Mouse (Mus musculus): ENCODE measurements around the gene Ap1s1.

Gene Ap1s1

GRCm38 (mm10) chr5:137065454-137065853, 19.5 kb upstream of the Ap1s1 start:
- DNase-seq (ENCODE audit: low spot score in 2 of 2), result no peak

DNA sequence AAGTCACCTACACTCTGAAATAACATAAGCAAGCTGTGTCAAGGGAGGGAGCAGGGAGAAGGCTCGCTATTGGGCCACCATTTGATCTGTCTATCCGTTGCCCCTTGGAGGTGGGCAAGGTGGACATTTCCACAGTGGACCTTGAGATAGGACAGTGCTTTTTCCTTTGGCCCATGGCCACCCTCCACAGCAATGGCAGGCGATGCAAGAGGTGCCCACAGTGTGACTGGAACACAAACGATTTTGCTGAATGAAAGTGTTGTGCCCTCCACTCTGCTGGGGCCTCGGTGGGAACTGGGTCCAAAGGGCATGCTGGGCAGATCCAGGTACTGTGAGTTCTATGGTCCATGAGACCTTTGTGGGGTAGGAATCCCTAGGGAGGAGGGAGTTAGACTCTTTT, 16.7 kb upstream of the Ap1s1 start:
- DNase-seq (ENCODE audit: low spot score in 2 of 2), result no peak

DNA sequence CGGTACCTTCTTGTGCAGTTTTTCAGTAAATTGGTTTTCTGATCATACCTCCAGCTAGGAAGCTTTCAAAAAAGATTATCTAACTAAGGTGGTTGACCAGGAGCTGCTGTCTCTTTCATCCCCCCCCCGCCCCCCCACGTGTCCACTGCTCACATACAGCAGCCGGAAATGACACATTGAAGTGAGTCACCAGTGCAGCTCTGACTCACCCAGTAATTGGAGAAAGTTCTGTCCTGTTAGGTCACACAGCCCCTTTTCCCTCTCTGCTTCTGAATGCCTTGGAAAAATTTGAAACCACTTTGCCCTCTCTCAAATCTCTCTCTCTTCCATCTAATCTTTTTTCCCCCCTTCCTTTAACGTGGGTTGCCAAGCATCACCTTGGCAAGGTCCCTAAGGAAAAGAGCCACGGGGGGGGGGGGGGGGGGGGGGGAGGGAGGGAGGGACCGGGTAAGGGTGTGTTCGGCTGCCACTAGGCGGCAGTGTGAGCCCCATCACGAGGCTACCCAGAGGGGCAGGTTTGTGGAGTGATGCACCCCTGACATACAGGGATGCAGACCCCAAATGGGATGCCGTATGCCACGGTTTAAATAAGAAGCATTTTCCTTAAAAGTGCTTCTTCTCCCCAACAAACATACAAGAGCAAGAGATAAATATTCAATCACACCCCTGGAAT, 16.0 kb upstream of the Ap1s1 start:
- no peak for DNase-seq (ENCODE audit: low spot score in 2 of 2)

GRCm38 (mm10) chr5:137054873-137055272, 8.9 kb upstream of the Ap1s1 start:
- no peak for DNase-seq (ENCODE audit: low spot score in 2 of 2)

- no peak for DNase-seq (ENCODE audit: low spot score in 2 of 2)
Measured at GRCm38 (mm10) chr5:137054299-137054698, 8.4 kb upstream of the Ap1s1 start.

DNA sequence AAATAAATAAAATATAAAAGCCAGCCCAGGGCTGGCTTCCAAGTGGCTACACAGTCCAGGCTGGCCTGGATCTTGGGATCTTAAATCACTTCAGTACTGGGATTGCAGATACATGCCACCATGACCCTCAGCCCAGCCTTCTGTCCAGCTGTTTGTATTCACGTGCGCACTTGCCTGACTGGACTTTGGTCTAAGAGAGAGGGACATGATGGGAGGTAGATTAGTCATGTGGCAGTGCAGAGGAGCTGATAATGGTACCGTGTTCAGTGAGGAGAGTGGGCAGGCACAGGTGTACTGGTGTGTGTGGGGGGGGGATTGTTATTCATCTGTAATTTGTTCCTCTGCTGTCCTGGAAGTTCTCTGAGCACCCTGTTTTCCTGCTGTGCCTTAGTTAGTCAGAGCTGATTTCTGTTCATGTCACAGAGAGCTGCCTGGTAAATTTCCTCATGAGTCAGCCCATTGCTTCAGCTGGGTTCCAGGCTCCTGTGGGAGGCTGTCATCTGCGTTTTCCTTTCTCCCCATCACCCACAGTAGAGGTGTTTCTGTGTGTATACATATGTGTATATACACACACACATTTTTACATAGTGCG, 6.1 kb upstream of the Ap1s1 start:
- DNase-seq (ENCODE audit: low spot score in 2 of 2), result no peak

DNA sequence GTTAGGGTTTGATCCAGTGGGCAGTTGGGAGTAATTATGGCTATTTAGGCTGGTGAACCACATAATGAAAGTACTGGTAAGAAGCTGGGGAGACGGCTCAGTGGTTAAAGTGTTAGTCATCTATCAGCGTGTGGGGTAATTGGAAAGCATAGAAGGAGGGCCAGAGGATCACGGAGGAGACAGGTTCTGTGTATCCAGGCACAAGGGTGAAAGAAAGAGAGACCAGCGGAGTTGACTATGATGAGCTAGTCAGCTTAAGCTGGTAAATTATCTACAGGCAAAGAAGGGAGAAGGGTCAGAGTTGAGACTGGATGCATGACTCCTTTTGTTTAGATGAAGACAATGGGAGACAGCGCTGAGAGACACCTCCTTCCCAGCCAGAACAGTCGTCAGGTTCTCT, 5.2 kb upstream of the Ap1s1 start:
- no peak for DNase-seq (ENCODE audit: low spot score in 2 of 2)

DNA sequence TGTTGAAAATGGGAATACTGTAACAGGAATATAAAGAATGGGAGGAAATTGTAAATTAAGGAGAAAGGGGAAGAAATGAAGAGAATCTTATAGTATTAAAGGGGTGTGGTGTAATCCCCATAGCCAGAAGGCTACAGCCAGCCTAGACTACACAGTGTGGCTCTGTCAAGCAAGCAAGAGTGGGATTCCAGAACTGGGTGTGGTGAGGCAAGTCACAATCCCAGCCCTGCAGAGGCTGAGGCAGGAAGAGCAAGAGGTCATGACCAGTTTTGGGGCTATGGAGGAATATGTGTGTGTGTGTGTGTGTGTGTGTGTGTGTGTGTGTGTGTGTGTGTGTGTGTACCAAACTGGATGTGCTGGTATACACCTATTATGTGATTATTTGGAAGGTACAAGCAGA, 1.1 kb upstream of the Ap1s1 start:
- DNase-seq (ENCODE audit: low spot score in 2 of 2), result no peak

DNA sequence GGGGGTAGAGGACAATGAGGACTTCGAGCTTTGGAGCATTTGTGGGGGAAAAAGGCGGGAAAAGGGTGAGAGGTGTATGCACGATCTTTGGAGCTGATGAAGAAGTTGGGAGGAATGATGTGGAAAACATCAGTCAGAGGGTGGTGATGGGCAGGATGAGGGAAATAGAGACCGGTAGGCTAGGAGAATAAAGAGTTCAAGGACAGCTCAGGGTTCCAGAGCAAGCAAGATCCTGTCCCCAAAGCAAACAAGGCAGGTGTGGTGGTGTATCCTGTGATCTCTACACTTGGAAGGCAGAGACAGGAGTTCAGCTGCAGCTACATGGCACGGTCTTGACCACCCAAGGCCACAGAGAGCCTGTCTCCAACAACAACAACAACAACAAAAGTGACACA, 386 bp upstream of the Ap1s1 start:
- no peak for DNase-seq (ENCODE audit: low spot score in 2 of 2)

DNA sequence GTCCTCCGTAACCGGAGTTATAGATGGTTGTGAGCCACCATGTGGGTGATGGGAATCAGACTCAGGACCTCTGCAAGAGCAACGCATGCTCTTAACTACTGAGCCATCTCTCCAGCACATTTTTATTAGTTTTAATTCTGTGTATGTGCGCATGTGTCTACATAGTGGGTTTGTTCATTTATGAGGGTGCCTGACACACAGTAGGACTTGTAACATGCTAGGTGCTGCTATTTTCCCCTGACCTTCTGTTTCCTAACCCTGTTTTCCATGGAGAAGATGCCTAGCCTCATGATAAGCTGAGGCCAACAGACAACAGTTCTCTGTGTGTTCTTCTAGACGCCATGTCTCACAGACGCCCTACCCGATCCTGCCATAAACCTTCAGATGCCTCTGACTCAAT, 1.9 kb downstream of the Ap1s1 start:
- no peak for DNase-seq (ENCODE audit: low spot score in 2 of 2)

- no peak for DNase-seq (ENCODE audit: low spot score in 2 of 2)
Measured at GRCm38 (mm10) chr5:137041442-137041841, 4.5 kb downstream of the Ap1s1 start.

DNA sequence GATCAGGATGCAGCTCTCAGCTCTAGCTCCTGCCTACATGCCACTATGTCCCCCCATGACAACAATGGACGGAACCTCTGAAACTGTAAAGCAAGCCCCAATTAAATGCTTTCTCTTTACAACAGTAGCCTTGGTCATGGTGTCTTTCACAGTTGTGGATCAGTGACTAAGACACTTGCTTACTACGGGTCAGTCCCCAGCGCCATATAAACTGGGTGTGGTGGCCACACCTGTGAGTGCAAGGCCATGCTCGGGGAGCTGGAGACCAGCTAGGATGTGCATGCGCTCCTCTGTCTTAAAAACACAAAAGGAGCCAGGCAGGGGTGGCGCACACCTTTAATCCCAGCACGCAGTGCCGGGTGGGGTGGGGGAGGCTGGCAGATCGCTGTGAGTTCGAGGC, 6.5 kb downstream of the Ap1s1 start:
- DNase-seq (ENCODE audit: low spot score in 2 of 2), result no peak

- no peak for DNase-seq (ENCODE audit: low spot score in 2 of 2)
Measured at GRCm38 (mm10) chr5:137036211-137036610, 9.7 kb downstream of the Ap1s1 start.

- peak; percentile 83 to 92 for DNase-seq (ENCODE audit: low spot score in 2 of 2)
Measured at GRCm38 (mm10) chr5:137032641-137033074, 13.3 kb downstream of the Ap1s1 start.

DNA sequence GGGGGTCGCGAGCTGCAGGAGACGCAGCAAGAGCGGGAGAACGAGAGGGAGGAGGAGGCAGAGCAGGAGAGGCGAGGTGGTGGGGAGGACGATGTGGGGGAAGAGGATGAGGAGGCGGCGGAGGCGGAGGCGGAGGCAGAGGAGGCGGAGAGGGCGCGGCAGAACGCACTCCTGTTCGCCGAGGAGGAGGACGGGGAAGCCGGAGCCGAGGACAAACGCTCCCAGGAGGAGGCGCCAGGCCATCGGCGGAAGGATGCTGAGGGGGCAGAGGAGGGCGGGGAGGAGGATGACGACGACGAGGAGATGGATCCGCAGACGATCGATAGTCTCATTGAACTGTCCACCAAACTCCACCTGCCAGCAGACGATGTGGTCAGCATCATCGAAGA, 13.9 kb downstream of the Ap1s1 start:
- DNase-seq (ENCODE audit: low spot score in 2 of 2), result no peak

DNA sequence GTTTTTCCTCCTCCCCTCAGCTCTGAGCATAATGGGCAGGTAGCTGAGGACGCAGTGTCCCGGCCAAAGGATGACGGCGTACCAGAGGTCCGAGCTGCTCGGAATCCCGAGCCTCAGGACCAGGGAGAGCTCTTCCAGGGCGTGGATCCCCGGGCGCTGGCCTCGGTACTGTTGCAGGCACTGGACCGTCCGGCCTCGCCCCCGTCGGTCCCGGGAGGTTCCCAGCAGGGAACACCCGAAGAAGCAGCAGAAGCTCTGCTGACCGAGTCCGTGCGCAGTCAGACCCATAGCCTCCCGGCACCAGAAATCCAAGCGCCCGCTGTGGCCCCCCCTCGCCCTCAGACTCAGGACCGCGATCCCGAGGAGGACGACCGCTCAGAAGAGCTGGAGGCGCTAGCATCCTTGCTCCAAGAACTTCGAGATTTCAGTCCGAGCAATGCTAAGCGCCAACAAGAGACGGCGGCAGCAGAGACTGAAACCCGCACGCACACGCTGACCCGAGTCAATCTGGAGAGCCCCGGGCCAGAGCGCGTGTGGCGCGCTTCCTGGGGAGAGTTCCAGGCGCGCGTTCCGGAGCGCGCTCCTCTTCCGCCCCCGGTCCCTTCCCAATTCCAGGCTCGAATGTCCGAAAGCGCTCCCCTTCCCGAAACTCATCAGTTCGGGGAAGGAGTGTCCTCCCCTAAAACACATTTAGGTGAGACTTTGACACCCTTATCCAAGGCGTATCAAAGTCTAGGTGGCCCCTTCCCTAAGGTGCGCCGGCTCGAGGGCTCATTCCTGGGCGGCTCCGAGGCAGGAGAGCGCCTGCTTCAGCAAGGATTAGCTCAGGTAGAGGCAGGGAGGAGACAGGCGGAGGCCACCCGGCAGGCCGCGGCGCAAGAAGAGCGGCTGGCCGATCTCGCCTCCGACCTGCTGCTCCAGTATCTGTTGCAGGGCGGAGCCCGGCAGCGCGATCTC, 14.6 kb downstream of the Ap1s1 start:
- DNase-seq (ENCODE audit: low spot score in 2 of 2), result peak in 1 of 2 experiments; percentile 44

DNA sequence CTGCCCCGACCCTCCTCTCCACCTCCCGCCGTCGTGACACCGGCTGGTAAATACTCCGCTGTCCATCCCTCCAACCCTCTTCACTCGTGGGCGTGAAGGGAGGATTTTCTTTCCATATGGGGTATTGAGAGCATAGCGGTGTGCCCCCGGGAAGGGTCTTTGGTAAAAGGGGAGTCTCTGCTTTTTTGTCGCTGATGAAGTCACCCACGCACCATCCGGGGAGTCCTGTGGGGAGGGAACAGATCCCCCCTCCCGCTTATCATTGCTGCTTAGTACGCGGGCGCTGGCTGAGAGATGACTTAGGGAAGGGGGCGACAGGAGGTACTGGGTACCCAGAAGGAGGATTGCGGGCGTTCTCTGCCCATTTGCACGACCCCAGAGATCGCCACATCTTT, 15.5 kb downstream of the Ap1s1 start:
- DNase-seq (ENCODE audit: low spot score in 2 of 2), result no peak

DNA sequence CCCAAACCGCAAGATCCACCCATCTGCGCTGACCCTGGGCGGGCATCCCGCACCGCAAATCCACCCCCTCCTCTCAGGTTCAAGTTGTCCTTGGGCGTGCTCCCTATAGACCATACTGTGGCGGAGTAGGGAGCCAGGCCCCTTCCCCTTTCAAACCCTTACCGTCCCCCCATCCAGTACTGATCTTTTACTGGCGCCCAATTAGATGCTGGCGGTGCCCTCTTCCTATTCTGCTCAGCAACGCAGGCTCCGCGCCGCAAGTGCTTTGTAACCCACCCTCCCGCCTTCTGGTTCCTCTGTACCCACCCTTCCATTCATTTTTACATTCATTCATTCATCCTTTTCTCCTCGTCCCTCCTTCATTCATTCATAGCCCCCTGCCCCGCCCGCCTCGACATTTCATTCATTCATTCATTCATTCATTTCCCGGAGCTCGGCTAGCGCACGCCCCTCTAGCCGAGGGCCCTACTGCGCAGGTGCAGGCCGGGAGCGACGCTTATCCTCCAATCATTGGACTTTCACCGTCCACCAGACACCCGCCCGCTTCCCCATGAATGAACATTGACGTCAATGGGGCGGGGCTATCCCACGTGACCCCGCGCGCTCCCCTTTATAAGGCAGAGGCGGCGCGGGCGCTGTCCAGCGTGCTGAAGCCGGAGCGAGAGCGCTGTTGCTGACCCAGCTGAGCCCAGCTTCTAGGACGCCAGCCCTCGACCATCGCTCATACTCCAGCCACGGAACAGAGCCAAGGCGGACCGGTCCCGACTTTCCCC, 16.1 kb downstream of the Ap1s1 start:
- peak; percentile 89 to 97 for DNase-seq (ENCODE audit: low spot score in 2 of 2)

DNA sequence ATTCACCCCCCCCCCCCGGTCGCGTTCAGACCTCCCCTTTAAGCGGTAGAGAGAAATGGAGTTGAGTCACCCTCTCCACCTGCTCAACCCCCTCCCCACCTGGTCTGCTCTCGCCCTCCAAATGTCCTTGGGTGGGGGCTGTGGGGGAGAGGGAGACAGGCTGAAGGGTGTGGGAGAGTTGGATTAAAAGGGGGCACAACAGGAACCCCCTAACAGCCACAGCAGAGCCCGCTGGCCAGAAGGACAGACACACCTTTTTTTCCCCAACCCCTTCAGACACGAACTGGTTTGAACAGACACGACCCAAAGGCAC, 16.7 kb downstream of the Ap1s1 start:
- no peak for DNase-seq (ENCODE audit: low spot score in 2 of 2)

- no peak for DNase-seq (ENCODE audit: low spot score in 2 of 2)
Measured at GRCm38 (mm10) chr5:137028561-137029272, 17.2 kb downstream of the Ap1s1 start.

- no peak for DNase-seq (ENCODE audit: low spot score in 2 of 2)
Measured at GRCm38 (mm10) chr5:137026092-137026491, 19.8 kb downstream of the Ap1s1 start, which contains the start of gene Vgf. TSS of gene Vgf (plus strand) at chr5:137026392.

Measured in urinary bladder, postnatal 4 days (tissue).